Mouse (Mus musculus): ENCODE data around the gene Med15. TPM values are rescaled to one million over a fixed set of nuclear protein-coding genes. Genes with fewer than 3 reads are reported as not detected.
"Not testable (repeated sequence)": the region's sequence is repeated elsewhere in the genome, so short reads cannot be mapped to it uniquely, and the experiment has no call there.

Gene Med15
- polyA plus RNA-seq, 1 experiment from 2014 or later, result 11.6 TPM

DNA sequence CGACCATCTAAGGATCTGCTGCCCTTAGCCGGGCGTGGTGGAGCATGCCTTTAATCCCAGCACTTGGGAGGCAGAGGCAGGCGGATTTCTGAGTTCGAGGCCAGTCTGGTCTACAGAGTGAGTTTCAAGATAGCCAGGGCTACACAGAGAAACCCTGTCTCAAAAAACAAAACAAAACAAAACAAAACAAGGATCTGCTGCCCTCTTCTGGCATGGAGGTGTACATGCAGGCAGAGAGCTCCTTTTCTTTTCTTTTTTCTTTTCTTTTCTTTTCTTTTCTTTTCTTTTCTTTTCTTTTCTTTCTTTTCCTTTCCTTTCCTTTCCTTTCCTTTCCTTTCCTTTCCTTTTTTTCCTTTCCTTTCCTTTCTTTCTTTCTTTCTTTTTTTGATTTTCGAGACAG lies 118.0 kb downstream of the Med15 start:
- not testable (repeated sequence) for H3K4me3 ChIP-seq (ENCODE audit: low read depth, low read length); H3K27ac ChIP-seq (ENCODE audit: low read depth); H3K36me3 ChIP-seq (replicated peaks; ENCODE audit: insufficient read depth, low read length); H3K4me1 ChIP-seq (ENCODE audit: insufficient read depth); H3K4me2 ChIP-seq (ENCODE audit: low read depth, low read length); H3K9me3 ChIP-seq (ENCODE audit: low read length); H3K27me3 ChIP-seq (ENCODE audit: insufficient read depth, low read length); DNase-seq; H3K9ac ChIP-seq (replicated peaks); ATAC-seq
- 78% methylated on average over 6 of the region's 6 CpGs for WGBS (ENCODE audit: insufficient replicate concordance)
- peak; percentile 73 for TF ChIP-seq CTCF (IDR thresholded peaks at IDR 0.05; ENCODE audit: low read depth)

GRCm38 (mm10) chr16:17611383-17611782 lies 121.3 kb downstream of the Med15 start:
- Histone ChIP-seq H3K4me2 (ENCODE audit: low read depth, low read length) (no peak overlapping the region), H3K36me3 (replicated peaks; ENCODE audit: insufficient read depth, low read length) (no peaks in the 10 kb centered on the region), H3K4me1 (ENCODE audit: insufficient read depth) (no peaks in the 10 kb centered on the region), H3K9me3 (ENCODE audit: low read length) (no peaks in the 10 kb centered on the region), H3K27me3 (ENCODE audit: insufficient read depth, low read length) (no peaks in the 10 kb centered on the region), H3K4me3 (ENCODE audit: low read depth, low read length) (no peak overlapping the region), H3K27ac (ENCODE audit: low read depth) (no peak overlapping the region), H3K9ac (replicated peaks) (no peak overlapping the region)
- DNase-seq (no peak), ATAC-seq (no peak)
- whole genome bisulfite sequencing (ENCODE audit: insufficient replicate concordance), result 59% methylated on average over 4 of the region's 4 CpGs
- TF ChIP-seq EP300 (IDR thresholded peaks at IDR 0.05; ENCODE audit: low read depth), result no peak
- TF ChIP-seq CTCF (IDR thresholded peaks at IDR 0.05; ENCODE audit: low read depth), result no peak

DNA sequence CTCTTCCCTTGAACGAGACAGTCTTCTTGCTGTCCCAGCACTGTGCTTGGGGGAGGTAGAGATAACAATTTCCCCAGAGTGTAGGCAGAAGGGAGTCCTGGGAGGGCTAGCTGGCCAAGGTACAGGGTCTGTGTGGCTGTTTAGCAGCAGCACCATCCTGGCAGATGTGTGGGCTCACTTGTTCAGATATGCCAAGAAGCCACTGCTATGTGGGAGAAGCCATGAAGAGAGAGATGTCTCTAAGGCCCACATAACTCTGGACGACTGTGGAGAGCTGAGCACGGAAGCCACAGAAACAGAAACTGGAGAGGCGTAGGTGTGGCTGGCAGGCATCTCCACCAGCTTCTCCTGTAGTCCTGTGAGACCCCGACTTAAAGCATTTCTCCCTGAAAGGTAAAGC lies 127.0 kb downstream of the Med15 start:
- DNase-seq (no peak), ATAC-seq (no peak)
- H3K4me2 ChIP-seq (ENCODE audit: low read depth, low read length), result no peak overlapping the region
- no peak overlapping the region for H3K27ac ChIP-seq (ENCODE audit: low read depth)
- WGBS (ENCODE audit: insufficient replicate concordance), result 65% methylated on average over 5 of the region's 5 CpGs
- H3K4me3 ChIP-seq (ENCODE audit: low read depth, low read length), result no peak overlapping the region
- H3K27me3 ChIP-seq (ENCODE audit: insufficient read depth, low read length), result no peaks in the 10 kb centered on the region
- TF ChIP-seq CTCF (IDR thresholded peaks at IDR 0.05; ENCODE audit: low read depth) (no peak), EP300 (IDR thresholded peaks at IDR 0.05; ENCODE audit: low read depth) (no peak)
- no peaks in the 10 kb centered on the region for H3K9me3 ChIP-seq (ENCODE audit: low read length)
- no peaks in the 10 kb centered on the region for H3K36me3 ChIP-seq (replicated peaks; ENCODE audit: insufficient read depth, low read length)
- no peaks in the 10 kb centered on the region for H3K4me1 ChIP-seq (ENCODE audit: insufficient read depth)
- no peak overlapping the region for H3K9ac ChIP-seq (replicated peaks)

DNA sequence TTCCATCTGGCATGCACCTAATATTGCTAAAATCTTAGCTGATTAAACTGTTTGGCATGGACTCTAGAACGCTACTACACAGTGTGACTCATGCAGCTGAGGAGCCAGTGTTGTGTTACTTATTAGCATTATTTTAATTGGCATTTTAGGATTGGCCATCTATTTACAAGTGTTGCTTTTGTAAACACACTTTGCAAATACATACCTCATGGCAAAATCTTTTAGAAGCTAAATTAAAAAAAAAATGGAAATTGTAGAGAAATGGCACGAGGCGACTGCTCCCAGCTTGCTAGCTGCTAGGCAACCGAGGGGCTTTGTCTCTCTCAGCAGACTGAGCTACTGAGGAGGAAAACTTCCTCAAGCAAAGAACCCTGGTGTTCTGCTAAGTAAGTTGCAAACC lies 127.8 kb downstream of the Med15 start:
- H3K9ac ChIP-seq (replicated peaks), result no peak overlapping the region
- ATAC-seq (no peak), DNase-seq (no peak)
- H3K4me3 ChIP-seq (ENCODE audit: low read depth, low read length), result no peak overlapping the region
- H3K36me3 ChIP-seq (replicated peaks; ENCODE audit: insufficient read depth, low read length), result no peaks in the 10 kb centered on the region
- 60% methylated on average over 4 of the region's 4 CpGs for WGBS (ENCODE audit: insufficient replicate concordance)
- no peak overlapping the region for H3K27ac ChIP-seq (ENCODE audit: low read depth)
- no peaks in the 10 kb centered on the region for H3K9me3 ChIP-seq (ENCODE audit: low read length)
- no peak overlapping the region for H3K4me2 ChIP-seq (ENCODE audit: low read depth, low read length)
- TF ChIP-seq EP300 (IDR thresholded peaks at IDR 0.05; ENCODE audit: low read depth) (no peak), CTCF (IDR thresholded peaks at IDR 0.05; ENCODE audit: low read depth) (no peak)
- H3K27me3 ChIP-seq (ENCODE audit: insufficient read depth, low read length), result no peaks in the 10 kb centered on the region
- no peaks in the 10 kb centered on the region for H3K4me1 ChIP-seq (ENCODE audit: insufficient read depth)

Other genes starting within 250 kb of the Med15 start
- 3.3 and 3.4 TPM in 2 replicates for gene Aifm3, start 243.3 kb downstream of the Med15 start, polyA plus RNA-seq (2015; fragmentation: Nextera tagmentation; extraction: Ambion mirVana)
- gene Lztr1, start 224.2 kb downstream of the Med15 start, polyA plus RNA-seq (2015; fragmentation: Nextera tagmentation; extraction: Ambion mirVana), result 16.8 and 18.7 TPM in 2 replicates
- gene Thap7, start 201.8 kb downstream of the Med15 start, polyA plus RNA-seq (2015; fragmentation: Nextera tagmentation; extraction: Ambion mirVana), result 21.3 and 24.4 TPM in 2 replicates
- gene Lrrc74b, start 171.6 kb downstream of the Med15 start, polyA plus RNA-seq (2015; fragmentation: Nextera tagmentation; extraction: Ambion mirVana), result 0.05 and 0.06 TPM in 2 replicates
- gene P2rx6, start 171.0 kb downstream of the Med15 start, polyA plus RNA-seq (2015; fragmentation: Nextera tagmentation; extraction: Ambion mirVana), result 0.14 and 0.18 TPM in 2 replicates
- 3.3 and 3.7 TPM in 2 replicates for gene Slc7a4, start 149.7 kb downstream of the Med15 start, polyA plus RNA-seq (2015; fragmentation: Nextera tagmentation; extraction: Ambion mirVana)
- gene Smpd4, start 113.5 kb downstream of the Med15 start, polyA plus RNA-seq (2015; fragmentation: Nextera tagmentation; extraction: Ambion mirVana), result 6.4 and 7.3 TPM in 2 replicates
- 3.3 and 3.5 TPM in 2 replicates for gene Ccdc74a, start 86.4 kb downstream of the Med15 start, polyA plus RNA-seq (2015; fragmentation: Nextera tagmentation; extraction: Ambion mirVana)
- 7.8 and 8.0 TPM in 2 replicates for gene Klhl22, start 26.7 kb upstream of the Med15 start, polyA plus RNA-seq (2015; fragmentation: Nextera tagmentation; extraction: Ambion mirVana)
- 0.97 and 1.6 TPM in 2 replicates for gene Scarf2, start 64.4 kb upstream of the Med15 start, polyA plus RNA-seq (2015; fragmentation: Nextera tagmentation; extraction: Ambion mirVana)
- gene B830017H08Rik, start 100.2 kb upstream of the Med15 start, polyA plus RNA-seq (2015; fragmentation: Nextera tagmentation; extraction: Ambion mirVana), result not detected in 2 replicates
- 0.26 and 0.52 TPM in 2 replicates for gene Car15, start 105.5 kb upstream of the Med15 start, polyA plus RNA-seq (2015; fragmentation: Nextera tagmentation; extraction: Ambion mirVana)
- not detected in 2 replicates for gene Gm20518, start 158.8 kb upstream of the Med15 start, polyA plus RNA-seq (2015; fragmentation: Nextera tagmentation; extraction: Ambion mirVana)
- 0.04 and 0.08 TPM in 2 replicates for gene Tssk1, start 161.3 kb upstream of the Med15 start, polyA plus RNA-seq (2015; fragmentation: Nextera tagmentation; extraction: Ambion mirVana)
- gene Dgcr2, start 165.7 kb upstream of the Med15 start, polyA plus RNA-seq (2015; fragmentation: Nextera tagmentation; extraction: Ambion mirVana), result 17.9 and 18.0 TPM in 2 replicates
- not detected in 2 replicates for gene Tssk2, start 165.7 kb upstream of the Med15 start, polyA plus RNA-seq (2015; fragmentation: Nextera tagmentation; extraction: Ambion mirVana)
- gene Ess2, start 178.5 kb upstream of the Med15 start, polyA plus RNA-seq (2015; fragmentation: Nextera tagmentation; extraction: Ambion mirVana), result 5.6 and 6.6 TPM in 2 replicates
- not detected in 2 replicates for gene Gsc2, start 182.2 kb upstream of the Med15 start, polyA plus RNA-seq (2015; fragmentation: Nextera tagmentation; extraction: Ambion mirVana)
- gene Slc25a1, start 195.3 kb upstream of the Med15 start, polyA plus RNA-seq (2015; fragmentation: Nextera tagmentation; extraction: Ambion mirVana), result 77.7 and 78.3 TPM in 2 replicates
- gene Vpreb2, start 247.5 kb upstream of the Med15 start, polyA plus RNA-seq (2015; fragmentation: Nextera tagmentation; extraction: Ambion mirVana), result 2.6 TPM in 2 replicates